Comparison of ENCODE assay signal across 18 mouse cellular contexts in genomic region chr7:58786986-58787385, GRCm38 (mm10).
DNase-seq lines count a peak whose midpoint lies in the region; ATAC-seq lines count a peak whose summit lies in the region.
"Had no signal": no experiment of that assay in that cellular context is flagged by ENCODE, and none has a peak within 500 bp of the region (broad histone marks: within the 10 kb centered on the region; RNA-seq: fewer than 3 reads in every experiment).

No protein-coding gene starts in this region.

- H3K27ac ChIP-seq in heart, embryonic 11.5 days (ENCODE audit: low read depth, low read length): peak overlapping the region; percentile 15; the same call in 1 of the 2 replicates
- H3K27ac ChIP-seq in midbrain, embryonic 15.5 days: peak overlapping the region; percentile 77
- H3K27ac ChIP-seq: intestine, embryonic 15.5 days; kidney, postnatal 0 days; stomach, postnatal 0 days had no signal

- no peaks in the 10 kb centered on the region for H3K36me3 ChIP-seq in heart, embryonic 11.5 days (ENCODE audit: control insufficient read depth, insufficient read depth, low read length)
- no peaks in the 10 kb centered on the region for H3K36me3 ChIP-seq in midbrain, embryonic 15.5 days (replicated peaks)
- H3K36me3 ChIP-seq: intestine, embryonic 15.5 days had no signal

- no peak overlapping the region for H3K9ac ChIP-seq in heart, embryonic 11.5 days (ENCODE audit: low read depth, low read length)
- H3K9ac ChIP-seq in midbrain, embryonic 15.5 days: no peak overlapping the region
- H3K9ac ChIP-seq: intestine, embryonic 15.5 days had no signal

- H3K4me3 ChIP-seq in heart, embryonic 11.5 days (ENCODE audit: low read depth, low read length): no peak overlapping the region
- H3K4me3 ChIP-seq in midbrain, embryonic 15.5 days: no peak overlapping the region
- H3K4me3 ChIP-seq: intestine, embryonic 15.5 days had no signal

- H3K9me3 ChIP-seq in heart, embryonic 11.5 days (replicated peaks; ENCODE audit: control insufficient read depth, low read length): no peaks in the 10 kb centered on the region
- H3K9me3 ChIP-seq in midbrain, embryonic 15.5 days: no peaks in the 10 kb centered on the region
- H3K9me3 ChIP-seq: intestine, embryonic 15.5 days had no signal

- DNase-seq in heart, adult 8-10 months (ENCODE audit: low spot score): no peak
- peak; percentile 24 for DNase-seq in brain, embryonic 18.5 days (ENCODE audit: low read depth, low spot score)
- no peak for DNase-seq in frontal cortex, postnatal 14 days (ENCODE audit: low spot score in 2 of 2)
- DNase-seq in layer of hippocampus, adult 8-10 months (ENCODE audit: low spot score in 2 of 2): no peak
- DNase-seq in cerebellum, adult 9-11 months: no peak
- DNase-seq: cerebellum, adult 11 months; heart, postnatal 10 days; liver; lung, adult 18-20 months; lung, postnatal 4 days; thymus, postnatal 14 days had no signal

- peaks cover 14% of the 10 kb centered on the region for H3K4me1 ChIP-seq in heart, embryonic 11.5 days (ENCODE audit: control insufficient read depth, insufficient read depth, low read length)
- peaks cover 32% of the 10 kb centered on the region for H3K4me1 ChIP-seq in midbrain, embryonic 15.5 days

- 70% methylated on average over 4 of the region's 4 CpGs for WGBS in heart, embryonic 11.5 days (ENCODE audit: insufficient replicate concordance)
- 38% methylated on average over 4 of the region's 4 CpGs for WGBS in midbrain, embryonic 15.5 days

- no peak for ATAC-seq in heart, embryonic 11.5 days (replicated peaks; ENCODE audit: insufficient number of reproducible peaks, low FRiP score, low TSS enrichment)
- peak; percentile 36; the same call in 1 of the 2 replicates for ATAC-seq in granulocyte monocyte progenitor cell, adult 5-6 weeks (replicated peaks; ENCODE audit: poor library complexity, severe bottlenecking)
- ATAC-seq in midbrain, embryonic 15.5 days (replicated peaks): peak; percentile 81
- ATAC-seq: activated CD4-positive, CD25-positive, alpha-beta regulatory T cell, adult 4 months; intestine, embryonic 15.5 days had no signal

- no peak overlapping the region for H3K4me2 ChIP-seq in heart, embryonic 11.5 days
- no peak overlapping the region for H3K4me2 ChIP-seq in midbrain, embryonic 15.5 days
- H3K4me2 ChIP-seq: intestine, embryonic 15.5 days had no signal

- no peaks in the 10 kb centered on the region for H3K27me3 ChIP-seq in heart, embryonic 11.5 days (ENCODE audit: control insufficient read depth, insufficient read depth, low read length)
- H3K27me3 ChIP-seq in midbrain, embryonic 15.5 days (replicated peaks): no peaks in the 10 kb centered on the region
- H3K27me3 ChIP-seq: intestine, embryonic 15.5 days had no signal
